38 mouse cellular contexts compared by ENCODE assay signal in the genomic region with DNA sequence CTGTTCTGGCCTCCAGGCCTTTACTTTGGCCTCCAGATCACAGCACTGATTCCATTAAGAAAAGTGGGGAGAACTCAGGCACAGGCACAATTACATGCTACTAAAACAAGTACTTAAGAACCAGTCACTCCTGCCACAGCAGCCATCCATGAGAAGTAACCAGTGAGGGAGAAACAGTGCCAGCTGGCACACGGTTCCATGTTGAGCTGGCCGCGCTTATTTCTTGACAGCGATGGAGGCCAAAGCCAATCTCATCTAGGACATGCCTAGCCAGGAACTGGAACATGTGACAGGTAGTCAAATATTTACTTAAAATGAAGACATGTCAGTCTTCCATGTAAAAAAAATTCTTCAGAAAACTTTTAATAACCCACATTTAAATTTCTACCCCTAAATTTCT. TPM values are rescaled to one million over a fixed set of nuclear protein-coding genes. Genes with fewer than 3 reads are reported as not detected.
DNase-seq lines count a peak whose midpoint lies in the region; ATAC-seq and TF ChIP-seq lines count a peak whose summit lies in the region.
"Had no signal": no experiment of that assay in that cellular context is flagged by ENCODE, and none has a peak within 500 bp of the region (broad histone marks: within the 10 kb centered on the region; RNA-seq: fewer than 3 reads in every experiment).

No protein-coding gene starts in this region.

- peak; percentile 31 to 47 for DNase-seq in cerebellum, postnatal 14 days
- no peak for DNase-seq in cerebellum, adult 9-11 months
- DNase-seq in heart, adult 18-20 months, result peak; percentile 31 to 43
- DNase-seq in heart, postnatal 25 days (ENCODE audit: low spot score), result no peak
- DNase-seq in liver, adult 2 months (ENCODE audit: extremely low read depth, low read depth, low spot score), result peak; percentile 90
- no peak for DNase-seq in liver, postnatal 0 days
- DNase-seq in left cerebral cortex, postnatal 25 days (ENCODE audit: low spot score in 2 of 2), result no peak
- DNase-seq: B cell, adult 2 months; cerebellum, adult 9-10 months; forebrain, postnatal 0 days; heart, postnatal 4 days; kidney, adult 18-20 months; kidney, postnatal 4 days; liver; retina, postnatal 1 day; right cerebral cortex, postnatal 14 days had no signal

- intact Hi-C loops in heart, postnatal 25 days (cut with DNase I), result loop anchor here (10.0 kb wide), 1 partner anchor 289 kb away; the partner anchor contains the start of gene Elovl6
- intact Hi-C loops in left cerebral cortex, postnatal 25 days (cut with DNase I), result no loop called here

- ATAC-seq in liver, postnatal 0 days, result no peak
- ATAC-seq in intestine, postnatal 0 days, result no peak
- ATAC-seq: activated CD4-positive, CD25-positive, alpha-beta regulatory T cell, adult 4 months; midbrain, embryonic 15.5 days had no signal

- no peak overlapping the region for H3K4me2 ChIP-seq in liver, postnatal 0 days (ENCODE audit: low read depth, low read length)
- no peak overlapping the region for H3K4me2 ChIP-seq in intestine, postnatal 0 days (replicated peaks; ENCODE audit: low read depth)
- H3K4me2 ChIP-seq: forebrain, embryonic 12.5 days; heart, embryonic 15.5 days; hindbrain, embryonic 13.5 days; liver, embryonic 15.5 days; lung, embryonic 15.5 days; midbrain, embryonic 15.5 days; neural tube, embryonic 15.5 days had no signal

- no peak overlapping the region for H3K4me3 ChIP-seq in liver, adult 2 months (ENCODE audit: insufficient read depth, low read depth, low read length)
- H3K4me3 ChIP-seq in liver, postnatal 0 days (ENCODE audit: low read depth, low read length), result no peak overlapping the region
- no peak overlapping the region for H3K4me3 ChIP-seq in intestine, postnatal 0 days (ENCODE audit: low read depth, low read length)
- H3K4me3 ChIP-seq: erythroblast, embryonic 14.5 days; forebrain, embryonic 12.5 days; heart, embryonic 15.5 days; hindbrain, embryonic 13.5 days; liver, embryonic 15.5 days; lung, embryonic 15.5 days; midbrain, embryonic 10.5 days; midbrain, embryonic 15.5 days; neural tube, embryonic 15.5 days had no signal

- no peak overlapping the region for H3K27ac ChIP-seq in liver, adult 2 months (replicated peaks; ENCODE audit: insufficient read depth, low read depth, low read length)
- H3K27ac ChIP-seq in liver, postnatal 0 days (ENCODE audit: low read depth), result no peak overlapping the region
- H3K27ac ChIP-seq in intestine, postnatal 0 days (ENCODE audit: low read depth, low read length), result peak overlapping the region; percentile 28; the same call in 1 of the 2 replicates
- H3K27ac ChIP-seq: forebrain, embryonic 12.5 days; heart, embryonic 15.5 days; hindbrain, embryonic 13.5 days; kidney, postnatal 0 days; liver, embryonic 15.5 days; lung, embryonic 15.5 days; midbrain, embryonic 10.5 days; midbrain, embryonic 15.5 days; neural tube, embryonic 15.5 days had no signal

- no peak for TF ChIP-seq POLR2A in liver, adult 2 months (IDR thresholded peaks at IDR 0.05; ENCODE audit: extremely low read depth, insufficient read depth, low read length)

- no peak overlapping the region for H3K9ac ChIP-seq in liver, adult 2 months (ENCODE audit: low read depth, low read length)
- H3K9ac ChIP-seq in liver, postnatal 0 days (replicated peaks), result no peak overlapping the region
- H3K9ac ChIP-seq in intestine, postnatal 0 days (ENCODE audit: low read depth, low read length), result no peak overlapping the region
- H3K9ac ChIP-seq: forebrain, embryonic 12.5 days; forebrain, postnatal 0 days; heart, embryonic 15.5 days; hindbrain, embryonic 13.5 days; liver, embryonic 15.5 days; lung, embryonic 15.5 days; midbrain, embryonic 15.5 days; neural tube, embryonic 15.5 days had no signal

- 21% methylated on average over 4 of the region's 4 CpGs for WGBS in liver, adult 2 months
- 92% methylated on average over 4 of the region's 4 CpGs for WGBS in liver, postnatal 0 days (ENCODE audit: insufficient replicate concordance)
- 89% methylated on average over 4 of the region's 4 CpGs for WGBS in intestine, postnatal 0 days

- peaks cover 3% of the 10 kb centered on the region; the same call in 1 of the 2 replicates for H3K79me2 ChIP-seq in liver, adult 2 months (ENCODE audit: control insufficient read depth, insufficient read depth, low read length)

- H3K4me1 ChIP-seq in liver, adult 2 months (ENCODE audit: control insufficient read depth, insufficient read depth, low read length), result peaks cover 6% of the 10 kb centered on the region
- peaks cover 3% of the 10 kb centered on the region for H3K4me1 ChIP-seq in liver, postnatal 0 days (ENCODE audit: insufficient read depth)
- H3K4me1 ChIP-seq in intestine, postnatal 0 days (replicated peaks; ENCODE audit: control insufficient read depth, insufficient read depth, low read length), result no peaks in the 10 kb centered on the region

- peaks cover 11% of the 10 kb centered on the region for H3K36me3 ChIP-seq in liver, adult 2 months (ENCODE audit: control insufficient read depth, insufficient read depth, low read length)
- H3K36me3 ChIP-seq in liver, postnatal 0 days (replicated peaks; ENCODE audit: insufficient read depth, low read length), result peaks cover 23% of the 10 kb centered on the region; the same call in 1 of the 2 replicates
- H3K36me3 ChIP-seq in intestine, postnatal 0 days (ENCODE audit: control insufficient read depth, insufficient read depth), result peaks cover 20% of the 10 kb centered on the region

- no peak for TF ChIP-seq CTCF in liver, adult 2 months (IDR thresholded peaks at IDR 0.05; ENCODE audit: low read depth, low read length)
- no peak for TF ChIP-seq CTCF in liver, postnatal 0 days (IDR thresholded peaks at IDR 0.05; ENCODE audit: low read depth)
- TF ChIP-seq CTCF in intestine, postnatal 0 days (IDR thresholded peaks at IDR 0.05; ENCODE audit: low read depth), result no peak

- TF ChIP-seq EP300 in liver, postnatal 0 days (IDR thresholded peaks at IDR 0.05; ENCODE audit: low read depth), result no peak

- no peaks in the 10 kb centered on the region for H3K27me3 ChIP-seq in liver, adult 2 months (ENCODE audit: control insufficient read depth, insufficient read depth, low read length)
- H3K27me3 ChIP-seq in liver, postnatal 0 days (ENCODE audit: insufficient read depth, low read length), result no peaks in the 10 kb centered on the region
- H3K27me3 ChIP-seq in intestine, postnatal 0 days (replicated peaks; ENCODE audit: control insufficient read depth, insufficient read depth, low read length), result no peaks in the 10 kb centered on the region
- H3K27me3 ChIP-seq: forebrain, embryonic 12.5 days; heart, embryonic 15.5 days; hindbrain, embryonic 13.5 days; liver, embryonic 15.5 days; lung, embryonic 15.5 days; midbrain, embryonic 15.5 days; neural tube, embryonic 15.5 days had no signal

- H3K9me3 ChIP-seq in liver, postnatal 0 days (ENCODE audit: low read length), result no peaks in the 10 kb centered on the region
- no peaks in the 10 kb centered on the region for H3K9me3 ChIP-seq in intestine, postnatal 0 days (ENCODE audit: control insufficient read depth)
- H3K9me3 ChIP-seq: forebrain, embryonic 12.5 days; heart, embryonic 15.5 days; hindbrain, embryonic 13.5 days; liver, embryonic 15.5 days; lung, embryonic 15.5 days; midbrain, embryonic 10.5 days; midbrain, embryonic 15.5 days; neural tube, embryonic 15.5 days had no signal

RNA-seq across cellular contexts. Expression of gene Rrh, which starts 1.8 kb away (rescaled TPM):
- not detected for total RNA-seq in heart, adult 18-20 months (2021)
- not detected for total RNA-seq in heart, postnatal 25 days (2021)
- 0.09 TPM in 1 of 2 replicates, not detected in the other for total RNA-seq in liver, adult 2 months (2014; rRNA removed)
- polyA plus RNA-seq in liver, adult 2 months (2012; rRNA removed), result not detected in 2 replicates
- not detected in 2 replicates for polyA plus RNA-seq in liver, postnatal 0 days (2015; fragmentation: Nextera tagmentation; extraction: Ambion mirVana)
- 0.12 TPM in 1 of 2 replicates, not detected in the other for polyA plus RNA-seq in intestine, postnatal 0 days (2015; fragmentation: Nextera tagmentation; extraction: Ambion mirVana)
- 1 to 10 TPM in 1 of 2 experiments, under 1 TPM in 1; 0.53 to 1.1 TPM for total RNA-seq in left cerebral cortex, postnatal 25 days (2021)
- polyA plus RNA-seq: activated CD4-positive, CD25-positive, alpha-beta regulatory T cell, adult 4 months; embryonic facial prominence, embryonic 14.5 days; erythroblast, embryonic 14.5 days; heart, embryonic 15.5 days; limb, embryonic 11.5 days; liver, embryonic 15.5 days; neural tube, embryonic 15.5 days; small intestine, adult 2 months; stomach, embryonic 14.5 days; thymus, postnatal 0 days had no signal

RNA-seq across cellular contexts. Expression of gene Gar1, which starts 7.0 kb away (rescaled TPM):
- total RNA-seq in heart, adult 18-20 months (2021), result 10 to 100 TPM; 14.7 to 17.5 TPM
- total RNA-seq in heart, postnatal 25 days (2021), result 10 to 100 TPM; 18.6 to 18.9 TPM
- total RNA-seq in liver, adult 2 months (2014; rRNA removed), result 2.8 and 4.5 TPM in 2 replicates
- 10.7 and 14.3 TPM in 2 replicates for polyA plus RNA-seq in liver, adult 2 months (2012; rRNA removed)
- polyA plus RNA-seq in liver, postnatal 0 days (2015; fragmentation: Nextera tagmentation; extraction: Ambion mirVana), result 23.2 and 25.7 TPM in 2 replicates
- polyA plus RNA-seq in intestine, postnatal 0 days (2015; fragmentation: Nextera tagmentation; extraction: Ambion mirVana), result 29.6 and 31.1 TPM in 2 replicates
- 10 to 100 TPM; 35.9 to 44.2 TPM for total RNA-seq in left cerebral cortex, postnatal 25 days (2021)

RNA-seq across cellular contexts. Expression of gene Cfi, which starts 11.5 kb away (rescaled TPM):
- total RNA-seq in heart, adult 18-20 months (2021), result under 1 TPM; 0.40 to 0.80 TPM
- 1 to 10 TPM in 1 of 2 experiments, under 1 TPM in 1; 0.73 to 1.1 TPM for total RNA-seq in heart, postnatal 25 days (2021)
- 755 and 813 TPM in 2 replicates for total RNA-seq in liver, adult 2 months (2014; rRNA removed)
- 250 and 347 TPM in 2 replicates for polyA plus RNA-seq in liver, adult 2 months (2012; rRNA removed)
- 444 and 454 TPM in 2 replicates for polyA plus RNA-seq in liver, postnatal 0 days (2015; fragmentation: Nextera tagmentation; extraction: Ambion mirVana)
- 54.6 and 55.6 TPM in 2 replicates for polyA plus RNA-seq in intestine, postnatal 0 days (2015; fragmentation: Nextera tagmentation; extraction: Ambion mirVana)
- not detected for total RNA-seq in left cerebral cortex, postnatal 25 days (2021)
- total RNA-seq: forebrain, postnatal 0 days; layer of hippocampus, postnatal 25 days; megakaryocyte progenitor cell, adult 5-6 weeks had no signal
- polyA plus RNA-seq: activated CD4-positive, CD25-positive, alpha-beta regulatory T cell, adult 4 months; cortical plate, adult 2 months had no signal

RNA-seq across cellular contexts. Expression of gene Lrit3, which starts 20.3 kb away (rescaled TPM):
- not detected for total RNA-seq in heart, adult 18-20 months (2021)
- not detected for total RNA-seq in heart, postnatal 25 days (2021)
- total RNA-seq in liver, adult 2 months (2014; rRNA removed), result not detected in 2 replicates
- polyA plus RNA-seq in liver, adult 2 months (2012; rRNA removed), result not detected in 2 replicates
- polyA plus RNA-seq in liver, postnatal 0 days (2015; fragmentation: Nextera tagmentation; extraction: Ambion mirVana), result not detected in 2 replicates
- 0.05 TPM in 1 of 2 replicates, not detected in the other for polyA plus RNA-seq in intestine, postnatal 0 days (2015; fragmentation: Nextera tagmentation; extraction: Ambion mirVana)
- under 1 TPM in 1 of 2 experiments, not detected in 1; 0.18 TPM for total RNA-seq in left cerebral cortex, postnatal 25 days (2021)
- total RNA-seq: forebrain, postnatal 0 days; heart, adult 8-10 months; heart, postnatal 4 days; layer of hippocampus, postnatal 25 days; megakaryocyte progenitor cell, adult 5-6 weeks had no signal
- polyA plus RNA-seq: activated CD4-positive, CD25-positive, alpha-beta regulatory T cell, adult 4 months; embryonic facial prominence, embryonic 14.5 days; erythroblast, embryonic 14.5 days; forebrain, embryonic 12.5 days; forebrain, postnatal 0 days; heart, embryonic 15.5 days; hindbrain, embryonic 13.5 days; limb, embryonic 11.5 days; liver, embryonic 15.5 days; lung, embryonic 15.5 days; midbrain, embryonic 10.5 days; midbrain, embryonic 15.5 days; neural tube, embryonic 15.5 days; small intestine, adult 2 months; testis, adult 2 months; thymus, postnatal 0 days had no signal

RNA-seq across cellular contexts. Expression of gene Pla2g12a, which starts 54.3 kb away (rescaled TPM):
- 10 to 100 TPM; 46.3 to 61.8 TPM for total RNA-seq in heart, adult 18-20 months (2021)
- 10 to 100 TPM; 41.5 to 50.2 TPM for total RNA-seq in heart, postnatal 25 days (2021)
- 11.2 and 30.9 TPM in 2 replicates for total RNA-seq in liver, adult 2 months (2014; rRNA removed)
- polyA plus RNA-seq in liver, adult 2 months (2012; rRNA removed), result 21.7 and 23.4 TPM in 2 replicates
- 58.4 and 61.3 TPM in 2 replicates for polyA plus RNA-seq in liver, postnatal 0 days (2015; fragmentation: Nextera tagmentation; extraction: Ambion mirVana)
- 29.1 TPM in 2 replicates for polyA plus RNA-seq in intestine, postnatal 0 days (2015; fragmentation: Nextera tagmentation; extraction: Ambion mirVana)
- 10 to 100 TPM; 15.4 to 18.9 TPM for total RNA-seq in left cerebral cortex, postnatal 25 days (2021)

Comparison
In these comparisons a context has a peak if more than half of its experiments do, and no peak if none do; other contexts are left out.
1. DNase-seq: peak in cerebellum, postnatal 14 days (2 of 2), heart, adult 18-20 months (2 of 2) and liver, adult 2 months (single experiment); none in cerebellum, adult 9-11 months (single experiment), heart, postnatal 25 days (single experiment), liver, postnatal 0 days (single experiment) and left cerebral cortex, postnatal 25 days (0 of 2).
2. RNA of gene Cfi, which starts 11.5 kb away (total RNA-seq): 755 to 813 TPM in liver, adult 2 months; 0.73 to 1.1 TPM in heart, postnatal 25 days, 0.40 to 0.80 TPM in heart, adult 18-20 months and not detected in left cerebral cortex, postnatal 25 days; every median in the first group is over 100 times any median in the second.